Mouse (Mus musculus) naive thymus-derived CD4-positive, alpha-beta T cell, adult 2 months (primary cell): ENCODE measurements around the gene Inf2.
A peak's percentile ranks its signal among the peaks of the same experiment; 100 is the strongest.

ENCODE experiments used
- DNase-seq: peaks from one replicate; pipeline ENCODE4 v3.0.0-alpha.2; 2011; ENCODE audit warnings: low read depth

The Inf2 gene

GRCm38 (mm10) chr12:112588426-112589256, at the start of gene Inf2:
Gene Inf2 (plus strand): TSS chr12:112588784.
- DNase-seq: peak; percentile 74

GRCm38 (mm10) chr12:112539466-112539965, 49.1 kb upstream of the Inf2 start:
- no peak for DNase-seq

GRCm38 (mm10) chr12:112540321-112540720, 48.3 kb upstream of the Inf2 start:
- no peak for DNase-seq

GRCm38 (mm10) chr12:112541483-112542091, 47.0 kb upstream of the Inf2 start:
- DNase-seq: no peak

GRCm38 (mm10) chr12:112542257-112542919, 46.2 kb upstream of the Inf2 start:
- no peak for DNase-seq

- DNase-seq: peak; percentile 81
Observed at GRCm38 (mm10) chr12:112542920-112543300, 45.7 kb upstream of the Inf2 start.

- no peak for DNase-seq
Observed at GRCm38 (mm10) chr12:112543941-112544340, 44.6 kb upstream of the Inf2 start.

- no peak for DNase-seq
Observed at GRCm38 (mm10) chr12:112544946-112545701, 43.5 kb upstream of the Inf2 start.

GRCm38 (mm10) chr12:112546110-112546509, 42.5 kb upstream of the Inf2 start:
- DNase-seq: no peak

GRCm38 (mm10) chr12:112549287-112549686, 39.3 kb upstream of the Inf2 start:
- no peak for DNase-seq

GRCm38 (mm10) chr12:112551861-112552375, 36.7 kb upstream of the Inf2 start:
- peak; percentile 94 for DNase-seq

GRCm38 (mm10) chr12:112552520-112552919, 36.1 kb upstream of the Inf2 start:
- DNase-seq: no peak

- DNase-seq: no peak
Observed at GRCm38 (mm10) chr12:112554900-112555299, 33.7 kb upstream of the Inf2 start.

GRCm38 (mm10) chr12:112556531-112557060, 32.0 kb upstream of the Inf2 start:
- DNase-seq: no peak

- no peak for DNase-seq
Observed at GRCm38 (mm10) chr12:112557219-112557618, 31.4 kb upstream of the Inf2 start.

- no peak for DNase-seq
Observed at GRCm38 (mm10) chr12:112559231-112559630, 29.4 kb upstream of the Inf2 start.

- no peak for DNase-seq
Observed at GRCm38 (mm10) chr12:112559671-112560070, 28.9 kb upstream of the Inf2 start.

- peak; percentile 12 for DNase-seq
Observed at GRCm38 (mm10) chr12:112560176-112560797, 28.3 kb upstream of the Inf2 start.

- DNase-seq: no peak
Observed at GRCm38 (mm10) chr12:112561163-112561562, 27.4 kb upstream of the Inf2 start.

GRCm38 (mm10) chr12:112562462-112562861, 26.1 kb upstream of the Inf2 start:
- DNase-seq: no peak

- DNase-seq: no peak
Observed at GRCm38 (mm10) chr12:112563011-112563410, 25.6 kb upstream of the Inf2 start.
